Mouse (Mus musculus): ENCODE data around the gene Cav1.

The Cav1 gene

DNA sequence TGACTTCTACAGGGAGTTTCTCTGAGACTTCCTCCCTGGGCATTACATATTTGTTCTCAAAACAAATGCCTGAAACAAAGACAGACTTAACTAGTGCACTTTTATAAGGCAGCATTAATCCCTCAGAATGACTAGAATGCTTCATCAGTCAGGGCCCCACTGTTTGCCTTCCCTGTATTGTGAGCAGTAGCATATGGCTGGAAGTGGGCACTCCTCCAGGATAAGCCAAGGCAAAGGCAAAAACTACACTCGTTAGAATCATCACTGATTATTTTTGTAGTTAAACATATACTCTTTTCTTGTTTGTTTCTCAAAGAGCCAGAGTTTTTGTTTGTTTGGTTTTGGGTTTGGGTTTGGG lies 11.0 kb downstream of the Cav1 start:
- DNase-seq (ENCODE audit: low spot score), result no peak

DNA sequence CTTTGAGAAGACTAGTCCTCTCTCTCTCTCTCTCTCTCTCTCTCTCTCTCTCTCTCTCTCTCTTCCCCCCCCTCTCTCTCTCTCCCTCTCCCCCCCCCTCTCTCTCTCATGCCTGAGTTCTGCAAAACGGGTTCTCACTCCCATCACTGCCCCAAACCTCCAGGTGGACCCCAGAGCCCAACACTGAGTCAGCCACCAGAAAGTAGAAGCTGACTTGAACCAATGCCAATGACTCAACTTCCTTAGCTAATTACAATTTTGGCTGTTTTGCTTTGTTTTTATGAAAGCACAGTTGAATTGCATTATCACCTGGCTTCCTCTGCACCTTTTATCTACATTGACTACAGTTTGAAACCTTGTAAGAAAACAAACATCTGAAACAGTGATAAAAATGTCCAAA lies 11.8 kb downstream of the Cav1 start:
- DNase-seq (ENCODE audit: low spot score), result no peak

DNA sequence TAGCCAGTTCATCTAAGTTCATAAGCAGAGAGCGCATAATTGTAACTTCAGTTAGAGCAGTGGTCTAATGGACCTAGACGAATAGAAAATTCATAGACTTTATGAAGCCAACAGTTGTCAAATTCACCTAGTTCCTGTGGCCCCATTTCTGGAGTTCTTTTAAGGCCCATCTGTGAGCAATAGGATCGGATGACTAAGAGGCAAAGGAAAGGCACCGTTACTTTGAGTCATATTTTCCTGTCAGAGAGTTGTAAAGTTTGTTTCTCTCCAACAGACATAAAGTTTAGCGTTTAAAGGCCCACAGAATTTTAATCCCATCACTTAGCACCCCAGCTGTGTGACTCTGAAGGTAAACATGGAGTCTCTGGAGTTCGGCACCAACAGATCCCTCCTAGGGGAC lies 15.8 kb downstream of the Cav1 start:
- no peak for DNase-seq (ENCODE audit: low spot score)

DNA sequence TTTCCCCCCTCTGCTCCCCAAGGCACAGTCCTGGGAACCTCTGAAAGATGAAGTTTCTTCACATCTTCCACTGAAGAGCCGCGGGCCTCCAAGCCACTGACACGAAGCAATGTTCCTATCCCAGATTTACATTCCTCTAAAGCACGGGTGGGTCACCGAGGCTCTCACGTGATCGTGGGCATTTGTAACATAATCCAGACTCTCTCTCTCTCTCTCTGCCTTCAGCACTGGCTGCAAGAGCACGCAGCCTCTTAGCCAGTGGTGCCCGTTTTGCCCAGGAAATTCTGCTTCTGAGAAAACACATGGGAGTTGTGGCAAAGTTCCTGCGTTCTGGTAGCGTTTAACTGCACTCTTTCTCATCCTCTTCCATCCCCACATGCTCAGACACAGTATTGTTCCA lies 21.1 kb downstream of the Cav1 start:
- DNase-seq (ENCODE audit: low spot score), result no peak

DNA sequence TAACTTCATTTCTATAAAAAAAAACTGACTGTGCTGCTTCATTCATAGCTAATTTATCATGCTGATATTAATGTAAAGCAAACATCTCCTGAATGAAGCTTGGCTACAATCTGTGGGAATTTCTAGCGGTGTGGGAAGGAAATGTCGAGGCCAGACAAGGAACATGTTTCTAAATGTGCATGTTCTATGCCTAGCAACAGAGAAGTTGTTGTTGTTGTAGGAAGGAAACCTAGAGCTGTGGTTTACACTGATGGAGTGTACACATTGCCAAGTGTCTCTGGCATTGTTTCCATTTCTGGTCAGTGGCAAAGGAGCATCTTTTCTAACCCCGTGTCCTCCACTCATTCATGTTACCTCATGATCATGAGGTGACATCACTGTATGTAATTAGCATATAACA lies 23.7 kb downstream of the Cav1 start:
- no peak for DNase-seq (ENCODE audit: low spot score)

DNA sequence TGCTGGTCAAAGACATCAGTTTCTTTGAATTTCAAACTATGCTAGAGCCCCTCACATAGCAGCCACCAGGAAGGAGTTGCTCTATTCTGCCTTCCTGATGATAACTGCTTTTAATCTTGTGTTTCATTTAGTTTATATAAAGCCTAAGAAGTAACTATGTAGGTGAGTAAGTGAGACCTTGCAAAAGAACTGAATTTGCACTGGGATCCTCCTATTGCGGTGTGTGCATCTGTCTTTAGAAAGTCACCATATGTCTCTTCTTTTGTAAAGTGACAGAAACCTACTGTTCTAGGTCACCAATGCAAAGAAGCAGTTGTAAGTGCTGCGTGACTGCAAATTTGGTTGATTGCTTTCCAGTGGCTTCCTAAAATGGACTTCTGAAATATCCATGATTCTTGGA lies 31.6 kb downstream of the Cav1 start:
- DNase-seq (ENCODE audit: low spot score), result no peak

DNA sequence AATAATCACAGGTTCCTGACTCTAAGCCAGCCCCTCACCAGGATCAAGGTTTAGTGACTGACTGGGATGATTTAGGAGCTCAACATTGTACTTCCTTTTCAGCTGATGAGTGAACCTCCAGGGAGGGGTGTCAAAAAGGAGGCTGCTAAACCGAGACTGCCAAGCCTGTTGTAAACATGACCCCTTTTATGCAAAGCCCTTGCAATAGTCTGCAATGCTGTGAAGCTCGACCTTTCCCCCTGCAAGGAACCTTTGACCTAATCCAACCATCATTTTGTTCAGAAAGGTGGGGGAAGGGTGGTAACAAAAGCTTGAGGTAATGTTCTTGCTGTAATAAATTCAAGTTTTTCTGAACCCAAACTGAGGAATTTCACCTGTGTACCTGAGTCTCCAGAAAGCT lies 34.3 kb downstream of the Cav1 start:
- no peak for DNase-seq (ENCODE audit: low spot score)

DNA sequence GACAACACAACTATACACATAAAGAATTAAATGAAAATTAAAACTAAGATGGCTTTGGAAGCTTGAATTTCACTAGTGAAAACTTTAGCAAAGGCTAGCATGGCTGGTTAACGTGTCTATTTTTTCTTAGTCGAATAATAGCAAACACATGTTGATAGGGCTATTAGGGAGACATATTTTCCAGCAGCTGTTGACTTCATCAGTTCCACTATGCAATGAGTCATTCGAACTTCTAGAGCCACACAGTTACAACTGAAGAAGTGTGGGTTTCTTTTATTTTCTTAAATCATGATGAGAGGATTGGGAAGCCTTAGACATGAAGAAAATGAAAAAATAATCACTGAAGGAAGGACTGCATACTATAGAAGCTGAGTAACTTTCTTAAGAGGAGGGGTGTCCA lies 41.9 kb downstream of the Cav1 start:
- DNase-seq (ENCODE audit: low spot score), result no peak

DNA sequence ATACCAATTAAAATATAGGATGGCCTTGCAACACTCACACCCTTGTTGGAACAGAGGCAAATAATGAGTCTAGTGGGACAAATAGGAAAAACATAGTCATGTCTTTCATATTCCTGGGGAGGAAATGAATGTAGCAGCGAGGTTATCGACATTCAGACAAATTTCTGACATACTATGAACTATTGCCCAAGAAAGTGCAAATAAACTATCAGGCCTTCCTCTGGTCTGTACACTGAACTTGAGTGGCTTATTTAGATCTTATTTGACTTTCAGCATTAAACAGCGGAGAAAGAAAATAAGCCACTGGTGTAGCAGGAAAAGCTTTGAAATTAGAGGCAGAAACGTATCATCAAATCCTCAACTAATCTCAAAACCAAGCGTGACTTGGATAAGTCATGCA lies 44.7 kb downstream of the Cav1 start:
- no peak for DNase-seq (ENCODE audit: low spot score)

DNA sequence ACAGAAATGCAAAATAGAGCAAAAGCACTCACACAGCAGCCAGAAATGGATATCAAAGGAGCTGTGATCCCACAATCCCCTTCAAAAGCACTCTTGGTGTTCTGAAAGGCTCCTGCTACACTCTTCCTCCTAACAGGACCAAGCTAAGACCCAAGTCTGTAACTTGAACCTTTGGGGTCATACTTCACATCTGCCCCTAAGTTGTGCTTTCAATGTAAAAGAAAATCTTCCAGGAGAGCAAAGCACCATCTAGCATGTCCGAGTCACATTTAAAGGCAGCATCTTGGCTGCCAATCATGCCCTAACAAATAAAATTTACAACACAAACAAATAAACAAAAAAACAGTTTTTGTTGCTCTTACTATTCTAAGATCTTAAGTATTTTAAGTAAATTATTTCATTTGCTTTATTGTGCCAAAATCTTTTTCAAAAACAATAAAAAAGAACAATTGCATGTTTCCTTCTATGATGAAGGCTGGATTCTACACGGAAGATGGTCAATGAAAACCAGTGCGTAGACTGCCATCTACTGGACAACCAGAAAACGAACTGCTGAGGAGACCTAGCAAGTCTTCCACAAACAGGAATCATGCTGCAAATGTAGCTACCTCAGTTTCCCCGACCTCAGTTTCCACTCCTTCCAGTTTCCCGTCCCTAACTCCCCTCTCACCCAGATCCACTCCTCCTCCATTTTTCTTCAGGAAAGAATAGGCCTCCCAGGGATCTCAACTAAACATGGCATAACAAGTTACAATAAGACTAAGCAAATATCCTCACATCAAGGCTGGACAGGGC lies 53.0 kb downstream of the Cav1 start:
- DNase-seq (ENCODE audit: low spot score), result no peak

DNA sequence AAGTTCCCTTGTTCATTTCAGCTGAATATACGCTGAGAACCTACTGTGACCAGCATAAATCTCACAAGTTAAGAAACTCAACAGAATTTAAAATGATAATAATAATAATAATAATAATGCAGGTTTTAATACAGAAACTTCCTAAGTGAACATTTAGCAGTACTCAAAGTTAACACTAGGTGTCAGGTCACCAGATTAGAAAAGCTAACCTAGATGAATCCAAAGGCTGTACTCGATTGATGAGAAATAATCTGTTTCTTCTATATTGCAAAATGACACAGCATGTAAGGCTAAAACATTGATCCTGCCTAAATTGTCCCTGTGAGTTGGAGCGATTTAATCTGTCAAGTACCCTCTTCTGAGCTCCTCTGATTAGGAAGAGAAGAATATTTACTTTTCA lies 56.6 kb downstream of the Cav1 start:
- no peak for DNase-seq (ENCODE audit: low spot score)

DNA sequence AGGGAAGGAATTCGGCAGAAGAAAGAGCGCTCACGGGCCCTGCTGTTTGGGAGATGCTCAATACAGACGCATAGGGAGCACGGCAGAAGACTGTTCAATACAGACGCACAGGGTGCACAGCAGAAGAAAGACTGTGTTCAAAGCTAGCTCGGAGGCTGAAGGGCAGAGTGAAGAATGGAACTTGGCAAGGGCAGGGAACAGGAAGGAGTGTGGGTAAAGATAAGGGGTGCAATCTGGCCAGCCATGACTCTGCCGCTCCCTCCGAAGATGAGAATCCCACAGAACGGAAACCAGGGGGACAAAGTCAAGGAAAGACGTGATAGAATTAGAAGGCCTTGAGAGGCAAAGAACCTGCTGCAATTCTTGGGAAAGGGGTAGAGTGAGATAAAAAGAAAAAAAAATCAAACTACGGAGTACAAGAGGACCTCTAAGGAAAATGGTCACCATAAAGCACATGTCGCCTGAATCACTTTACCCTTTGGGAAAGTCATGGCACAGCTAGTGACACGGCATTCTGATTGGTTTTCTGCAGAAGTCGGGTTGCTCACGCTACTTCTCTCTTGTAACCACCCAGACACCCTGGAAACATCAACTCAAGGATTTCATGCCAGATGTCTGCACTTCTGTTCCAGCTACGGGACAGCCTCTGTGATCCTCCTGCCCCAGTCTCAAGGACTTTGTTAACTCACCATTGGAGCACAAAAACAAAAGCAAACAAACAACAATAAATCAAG lies 57.5 kb downstream of the Cav1 start:
- no peak for DNase-seq (ENCODE audit: low spot score)

DNA sequence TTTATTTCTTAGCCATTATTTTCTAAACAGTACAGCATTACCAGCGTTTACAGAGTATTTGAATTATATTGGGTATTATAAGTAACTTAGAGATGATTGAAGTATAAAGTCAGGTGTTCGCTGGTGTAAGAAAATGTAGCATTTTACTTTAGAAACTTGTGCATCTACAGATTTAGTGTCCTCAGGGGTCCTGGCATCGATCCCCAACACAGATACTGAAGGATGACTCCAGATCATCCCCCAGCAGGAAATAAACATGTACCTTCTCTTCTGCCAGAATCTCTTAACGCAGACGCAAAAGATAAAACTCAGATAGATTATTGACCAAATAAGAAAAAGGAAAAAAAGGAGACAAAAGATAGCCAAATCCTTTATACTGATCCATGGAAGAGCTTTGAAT lies 68.2 kb downstream of the Cav1 start:
- no peak for DNase-seq (ENCODE audit: low spot score)

DNA sequence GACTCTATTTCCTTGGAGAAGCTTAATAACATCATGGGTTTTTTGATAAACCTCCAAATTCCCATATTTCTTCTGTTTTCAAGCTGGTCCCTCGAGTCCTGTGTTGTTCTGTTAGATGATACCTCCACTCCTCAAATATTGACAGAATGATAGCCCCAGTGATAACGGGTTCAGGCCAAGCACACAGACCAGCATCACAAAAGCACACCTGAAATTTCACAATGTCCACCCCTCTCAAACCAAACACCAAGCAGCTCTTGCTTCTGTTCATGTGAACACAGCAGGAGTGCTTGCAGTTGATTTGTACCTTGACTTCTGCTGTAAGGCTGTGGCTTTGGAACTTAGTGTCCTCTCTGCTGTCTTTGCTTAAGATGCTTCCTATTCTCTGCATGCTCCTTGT lies 71.2 kb downstream of the Cav1 start:
- no peak for DNase-seq (ENCODE audit: low spot score)

DNA sequence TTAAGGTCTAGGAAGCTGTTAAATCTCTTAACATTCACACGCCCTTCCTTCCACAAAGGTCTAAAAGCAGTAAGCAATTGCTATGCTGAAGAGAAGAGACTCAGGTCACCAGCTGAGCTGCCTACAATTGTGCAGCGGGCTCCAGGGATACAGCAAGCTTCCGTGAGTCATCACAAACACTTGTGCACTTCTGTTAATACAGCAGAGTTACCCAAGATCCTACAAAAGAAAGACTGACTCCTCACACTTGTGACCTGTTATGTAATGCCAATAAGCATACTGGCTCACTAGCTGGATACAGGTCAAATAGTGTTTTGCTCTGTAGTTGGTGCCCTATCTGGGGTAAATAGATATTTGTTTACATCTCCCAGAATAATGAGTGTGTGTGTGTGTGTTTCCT lies 74.0 kb downstream of the Cav1 start:
- no peak for DNase-seq (ENCODE audit: low spot score)

DNA sequence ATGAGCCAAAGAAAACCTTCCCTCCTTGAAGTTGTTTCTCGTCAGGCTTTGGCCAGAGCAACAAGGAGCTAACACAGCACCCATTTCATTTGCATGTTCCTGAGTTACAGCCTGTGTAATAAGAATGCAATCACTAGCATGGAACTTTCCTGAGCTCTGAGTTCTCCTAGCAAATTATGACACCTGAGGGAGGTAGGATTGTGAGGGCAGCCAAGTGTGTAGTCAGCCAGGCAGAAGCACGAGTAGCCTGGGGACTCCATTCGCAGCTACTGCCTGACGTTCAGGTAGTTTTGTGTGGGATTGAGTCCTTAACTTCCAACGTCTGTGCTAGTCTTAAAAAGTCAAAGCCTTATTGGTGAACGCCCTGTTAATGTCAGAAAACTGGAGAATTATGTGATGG lies 75.6 kb downstream of the Cav1 start:
- DNase-seq (ENCODE audit: low spot score), result no peak

DNA sequence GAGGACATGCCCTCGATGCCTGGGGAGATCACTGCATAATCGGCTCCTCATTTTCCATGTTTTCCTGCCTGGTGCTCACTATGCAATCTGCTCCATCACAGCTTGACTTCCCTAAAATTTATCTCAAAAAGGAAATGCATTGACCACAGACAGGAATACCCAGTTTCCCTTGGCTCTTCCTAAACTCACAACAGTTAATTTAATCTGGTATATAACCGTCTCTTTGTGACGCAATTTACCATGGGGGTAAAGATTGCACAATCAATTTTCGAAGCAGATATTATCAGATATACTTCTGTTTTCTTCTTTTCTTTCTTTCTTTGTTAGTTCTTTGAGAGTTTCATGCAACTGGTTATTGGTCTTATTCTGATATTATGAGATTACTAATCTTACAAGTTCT lies 79.4 kb downstream of the Cav1 start:
- DNase-seq (ENCODE audit: low spot score), result no peak

DNA sequence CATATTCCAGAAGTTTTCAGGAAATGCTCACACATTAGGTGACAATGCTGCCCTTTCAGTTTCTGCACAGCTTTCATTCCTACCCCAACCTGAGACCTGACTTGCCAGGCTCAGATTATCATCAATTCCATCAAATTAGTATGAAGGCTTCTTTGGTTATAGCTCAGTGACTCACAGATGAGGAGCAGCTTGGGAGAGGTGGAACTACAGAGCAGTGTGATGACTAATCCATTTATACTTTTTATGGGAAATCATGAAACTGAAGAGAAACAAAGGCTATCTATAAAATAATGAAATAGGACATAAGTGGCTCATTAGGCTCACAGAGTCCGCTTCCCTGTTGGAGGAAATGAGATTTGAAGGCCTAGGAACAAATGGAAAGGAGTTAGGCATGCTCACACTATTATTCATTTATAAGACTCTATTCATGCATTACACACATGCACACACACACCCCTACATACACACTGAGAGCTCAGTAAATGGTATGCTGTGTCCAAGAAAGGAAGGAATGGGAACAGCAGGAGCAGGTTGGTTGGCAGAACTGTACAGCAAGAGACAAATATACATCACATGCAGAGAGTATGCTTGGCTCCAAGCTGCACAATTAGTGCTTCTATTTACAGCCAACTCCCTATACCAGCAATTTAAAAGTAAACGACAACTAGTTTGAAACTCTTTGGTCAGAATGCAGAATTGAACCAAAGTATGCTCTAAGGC lies 82.0 kb downstream of the Cav1 start:
- no peak for DNase-seq (ENCODE audit: low spot score)
